Mouse (Mus musculus): Measurements from ENCODE around the gene Hepacam2. TPM values are rescaled to one million over a fixed set of nuclear protein-coding genes. Genes with fewer than 3 reads are reported as not detected.
A peak's percentile ranks its signal among the peaks of the same experiment; 100 is the strongest.

Gene Hepacam2
- polyA plus RNA-seq, 1 experiment from 2014 or later: 0.26 TPM

DNA sequence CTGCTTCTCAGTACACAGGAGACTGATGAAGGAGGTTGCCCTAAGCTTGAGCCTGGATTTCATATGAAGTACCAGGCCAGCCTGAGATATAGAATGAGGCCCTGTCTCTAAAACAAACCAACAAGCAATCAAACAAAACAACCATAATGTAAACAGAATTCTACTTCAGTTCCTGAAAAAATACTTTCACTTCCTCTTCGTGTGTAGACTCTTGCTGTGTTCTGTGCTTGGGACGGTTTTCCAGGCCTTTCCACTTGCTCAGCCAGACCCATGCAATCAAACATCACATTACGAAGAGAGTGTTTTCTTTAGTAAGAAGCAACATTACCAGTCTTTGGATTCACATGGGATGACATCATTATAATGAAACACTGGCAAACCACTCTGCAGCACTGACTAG, 16.4 kb downstream of the Hepacam2 start:
- WGBS: 60% methylated on average over 3 of the region's 3 CpGs
- ATAC-seq (ENCODE audit: low read depth): no peak
- Histone ChIP-seq H3K4me2 (ENCODE audit: low read depth, low read length) (no peak overlapping the region), H3K9ac (ENCODE audit: low read length) (no peak overlapping the region), H3K27me3 (ENCODE audit: control insufficient read depth, insufficient read depth, low read depth, low read length) (no peaks in the 10 kb centered on the region), H3K4me1 (replicated peaks; ENCODE audit: control insufficient read depth, insufficient read depth, low read length) (no peaks in the 10 kb centered on the region), H3K9me3 (ENCODE audit: control insufficient read depth, low read length) (no peaks in the 10 kb centered on the region), H3K27ac (ENCODE audit: low read length) (no peak overlapping the region), H3K4me3 (ENCODE audit: low read length) (no peak overlapping the region), H3K36me3 (ENCODE audit: control insufficient read depth, insufficient read depth, low read length) (no peaks in the 10 kb centered on the region)

GRCm38 (mm10) chr6:3479853-3480252, 18.2 kb downstream of the Hepacam2 start:
- no peak overlapping the region for H3K4me3 ChIP-seq (ENCODE audit: low read length)
- H3K4me2 ChIP-seq (ENCODE audit: low read depth, low read length): no peak overlapping the region
- no peak overlapping the region for H3K9ac ChIP-seq (ENCODE audit: low read length)
- 59% methylated on average over 5 of the region's 5 CpGs for WGBS
- H3K9me3 ChIP-seq (ENCODE audit: control insufficient read depth, low read length): no peaks in the 10 kb centered on the region
- no peak for ATAC-seq (ENCODE audit: low read depth)
- no peaks in the 10 kb centered on the region for H3K27me3 ChIP-seq (ENCODE audit: control insufficient read depth, insufficient read depth, low read depth, low read length)
- H3K36me3 ChIP-seq (ENCODE audit: control insufficient read depth, insufficient read depth, low read length): no peaks in the 10 kb centered on the region
- H3K4me1 ChIP-seq (replicated peaks; ENCODE audit: control insufficient read depth, insufficient read depth, low read length): no peaks in the 10 kb centered on the region
- no peak overlapping the region for H3K27ac ChIP-seq (ENCODE audit: low read length)

DNA sequence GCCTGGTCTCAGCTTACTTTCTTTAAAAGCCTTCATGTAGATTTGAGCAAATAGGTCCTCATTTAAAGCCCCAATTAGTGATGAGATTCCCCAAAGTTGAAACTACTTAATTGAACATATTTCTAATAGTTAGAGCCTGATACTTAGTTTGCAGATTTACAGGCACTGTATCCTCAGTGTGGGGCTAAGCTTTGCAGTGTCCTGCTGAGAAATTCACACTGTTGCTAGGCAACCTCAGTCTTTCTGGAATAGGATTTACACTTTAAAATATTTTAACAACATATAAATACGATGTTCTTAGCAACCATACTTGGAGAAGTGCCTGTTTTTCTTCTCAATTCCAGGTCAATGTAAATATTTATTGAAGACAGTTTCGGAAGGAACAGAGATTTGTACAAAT, 21.8 kb downstream of the Hepacam2 start:
- Histone ChIP-seq H3K9me3 (ENCODE audit: control insufficient read depth, low read length) (no peaks in the 10 kb centered on the region), H3K27me3 (ENCODE audit: control insufficient read depth, insufficient read depth, low read depth, low read length) (no peaks in the 10 kb centered on the region), H3K4me3 (ENCODE audit: low read length) (no peak overlapping the region), H3K4me1 (replicated peaks; ENCODE audit: control insufficient read depth, insufficient read depth, low read length) (no peaks in the 10 kb centered on the region), H3K27ac (ENCODE audit: low read length) (no peak overlapping the region), H3K9ac (ENCODE audit: low read length) (no peak overlapping the region), H3K4me2 (ENCODE audit: low read depth, low read length) (no peak overlapping the region), H3K36me3 (ENCODE audit: control insufficient read depth, insufficient read depth, low read length) (no peaks in the 10 kb centered on the region)
- WGBS: 19% methylated on average over 2 of the region's 2 CpGs
- ATAC-seq (ENCODE audit: low read depth): no peak

- Histone ChIP-seq H3K4me3 (ENCODE audit: low read length) (no peak overlapping the region), H3K9me3 (ENCODE audit: control insufficient read depth, low read length) (no peaks in the 10 kb centered on the region), H3K36me3 (ENCODE audit: control insufficient read depth, insufficient read depth, low read length) (no peaks in the 10 kb centered on the region), H3K27me3 (ENCODE audit: control insufficient read depth, insufficient read depth, low read depth, low read length) (no peaks in the 10 kb centered on the region), H3K27ac (ENCODE audit: low read length) (no peak overlapping the region), H3K9ac (ENCODE audit: low read length) (no peak overlapping the region), H3K4me2 (ENCODE audit: low read depth, low read length) (no peak overlapping the region), H3K4me1 (replicated peaks; ENCODE audit: control insufficient read depth, insufficient read depth, low read length) (no peaks in the 10 kb centered on the region)
- ATAC-seq (ENCODE audit: low read depth): no peak
- 53% methylated on average over 2 of the region's 2 CpGs for whole genome bisulfite sequencing
Measured at GRCm38 (mm10) chr6:3470706-3471105, 27.4 kb downstream of the Hepacam2 start.

DNA sequence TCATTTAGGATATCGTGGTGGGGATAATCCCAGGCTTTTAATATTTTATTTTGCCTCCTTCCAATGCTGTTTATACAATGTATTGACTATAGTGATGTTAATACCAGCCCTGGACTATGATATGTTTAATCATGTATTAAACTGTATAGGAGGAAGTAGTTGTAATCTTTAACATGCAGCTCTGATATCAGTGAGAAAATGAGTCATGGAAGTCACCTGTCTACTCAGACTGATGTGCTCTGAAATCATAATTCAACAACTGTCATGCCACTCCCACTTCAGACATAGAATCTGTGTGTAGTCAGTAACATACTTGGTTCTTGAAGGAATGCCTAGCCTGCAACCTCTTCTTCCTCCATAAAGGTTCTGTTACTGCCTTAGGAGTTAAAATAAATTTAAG, 29.5 kb downstream of the Hepacam2 start:
- Histone ChIP-seq H3K27ac (ENCODE audit: low read length) (no peak overlapping the region), H3K9ac (ENCODE audit: low read length) (no peak overlapping the region), H3K27me3 (ENCODE audit: control insufficient read depth, insufficient read depth, low read depth, low read length) (no peaks in the 10 kb centered on the region), H3K4me1 (replicated peaks; ENCODE audit: control insufficient read depth, insufficient read depth, low read length) (no peaks in the 10 kb centered on the region), H3K4me2 (ENCODE audit: low read depth, low read length) (no peak overlapping the region), H3K9me3 (ENCODE audit: control insufficient read depth, low read length) (no peaks in the 10 kb centered on the region), H3K4me3 (ENCODE audit: low read length) (no peak overlapping the region), H3K36me3 (ENCODE audit: control insufficient read depth, insufficient read depth, low read length) (no peaks in the 10 kb centered on the region)
- ATAC-seq (ENCODE audit: low read depth): no peak
- 39% methylated on average over 1 of the region's 1 CpGs for WGBS

- WGBS: 68% methylated on average over 2 of the region's 2 CpGs
Measured at GRCm38 (mm10) chr6:3463594-3463993, 34.5 kb downstream of the Hepacam2 start.

GRCm38 (mm10) chr6:3463026-3463425, 35.1 kb downstream of the Hepacam2 start:
- 64% methylated on average over 6 of the region's 6 CpGs for WGBS
- no peak for ATAC-seq (ENCODE audit: low read depth)
- Histone ChIP-seq H3K9ac (ENCODE audit: low read length) (no peak overlapping the region), H3K4me3 (ENCODE audit: low read length) (no peak overlapping the region), H3K4me2 (ENCODE audit: low read depth, low read length) (no peak overlapping the region), H3K27me3 (ENCODE audit: control insufficient read depth, insufficient read depth, low read depth, low read length) (no peaks in the 10 kb centered on the region), H3K9me3 (ENCODE audit: control insufficient read depth, low read length) (no peaks in the 10 kb centered on the region), H3K27ac (ENCODE audit: low read length) (no peak overlapping the region), H3K4me1 (replicated peaks; ENCODE audit: control insufficient read depth, insufficient read depth, low read length) (no peaks in the 10 kb centered on the region), H3K36me3 (ENCODE audit: control insufficient read depth, insufficient read depth, low read length) (no peaks in the 10 kb centered on the region)

More at GRCm38 (mm10) chr6:3463594-3463993, 34.5 kb downstream of the Hepacam2 start:
- no peaks in the 10 kb centered on the region for H3K4me1 ChIP-seq (replicated peaks; ENCODE audit: control insufficient read depth, insufficient read depth, low read length)
- no peaks in the 10 kb centered on the region for H3K9me3 ChIP-seq (ENCODE audit: control insufficient read depth, low read length)
- no peak overlapping the region for H3K4me3 ChIP-seq (ENCODE audit: low read length)
- no peaks in the 10 kb centered on the region for H3K36me3 ChIP-seq (ENCODE audit: control insufficient read depth, insufficient read depth, low read length)
- no peaks in the 10 kb centered on the region for H3K27me3 ChIP-seq (ENCODE audit: control insufficient read depth, insufficient read depth, low read depth, low read length)
- H3K9ac ChIP-seq (ENCODE audit: low read length): no peak overlapping the region
- H3K27ac ChIP-seq (ENCODE audit: low read length): no peak overlapping the region
- ATAC-seq (ENCODE audit: low read depth): no peak
- H3K4me2 ChIP-seq (ENCODE audit: low read depth, low read length): no peak overlapping the region

- Histone ChIP-seq H3K4me1 (replicated peaks; ENCODE audit: control insufficient read depth, insufficient read depth, low read length) (no peaks in the 10 kb centered on the region), H3K4me2 (ENCODE audit: low read depth, low read length) (no peak overlapping the region), H3K9me3 (ENCODE audit: control insufficient read depth, low read length) (no peaks in the 10 kb centered on the region), H3K27me3 (ENCODE audit: control insufficient read depth, insufficient read depth, low read depth, low read length) (no peaks in the 10 kb centered on the region), H3K36me3 (ENCODE audit: control insufficient read depth, insufficient read depth, low read length) (no peaks in the 10 kb centered on the region), H3K4me3 (ENCODE audit: low read length) (no peak overlapping the region), H3K27ac (ENCODE audit: low read length) (no peak overlapping the region), H3K9ac (ENCODE audit: low read length) (no peak overlapping the region)
- 64% methylated on average over 11 of the region's 11 CpGs for WGBS
- ATAC-seq (ENCODE audit: low read depth): no peak
Measured at GRCm38 (mm10) chr6:3455944-3456536, 42.1 kb downstream of the Hepacam2 start.

- Histone ChIP-seq H3K4me3 (ENCODE audit: low read length) (no peak overlapping the region), H3K36me3 (ENCODE audit: control insufficient read depth, insufficient read depth, low read length) (no peaks in the 10 kb centered on the region), H3K9ac (ENCODE audit: low read length) (no peak overlapping the region), H3K9me3 (ENCODE audit: control insufficient read depth, low read length) (no peaks in the 10 kb centered on the region), H3K27me3 (ENCODE audit: control insufficient read depth, insufficient read depth, low read depth, low read length) (no peaks in the 10 kb centered on the region), H3K4me1 (replicated peaks; ENCODE audit: control insufficient read depth, insufficient read depth, low read length) (no peaks in the 10 kb centered on the region), H3K27ac (ENCODE audit: low read length) (no peak overlapping the region), H3K4me2 (ENCODE audit: low read depth, low read length) (no peak overlapping the region)
- no peak for ATAC-seq (ENCODE audit: low read depth)
- 29% methylated on average over 5 of the region's 5 CpGs for WGBS
Measured at GRCm38 (mm10) chr6:3454421-3454820, 43.7 kb downstream of the Hepacam2 start.

DNA sequence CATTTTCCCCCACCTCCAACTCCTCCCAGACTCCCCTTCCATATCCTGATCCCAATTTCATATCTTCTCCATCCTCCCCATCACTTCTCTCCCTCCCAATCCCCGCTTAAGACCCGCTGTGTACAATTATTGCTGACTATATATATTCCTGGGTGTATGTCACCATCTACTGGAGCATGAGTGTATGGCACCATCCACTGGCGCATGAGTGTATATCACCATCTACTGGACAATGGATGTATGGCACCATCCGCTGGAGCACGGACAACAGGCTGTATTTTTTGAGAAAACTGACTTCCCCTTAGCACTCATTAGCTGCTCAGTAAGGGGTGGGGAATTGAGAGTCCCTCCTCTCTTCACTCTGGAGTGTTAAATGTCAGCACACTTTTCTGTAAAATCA, 50.7 kb downstream of the Hepacam2 start:
- Histone ChIP-seq H3K4me3 (ENCODE audit: low read length) (no peak overlapping the region), H3K9me3 (ENCODE audit: control insufficient read depth, low read length) (no peaks in the 10 kb centered on the region), H3K27me3 (ENCODE audit: control insufficient read depth, insufficient read depth, low read depth, low read length) (no peaks in the 10 kb centered on the region), H3K27ac (ENCODE audit: low read length) (no peak overlapping the region), H3K36me3 (ENCODE audit: control insufficient read depth, insufficient read depth, low read length) (no peaks in the 10 kb centered on the region), H3K4me1 (replicated peaks; ENCODE audit: control insufficient read depth, insufficient read depth, low read length) (no peaks in the 10 kb centered on the region), H3K9ac (ENCODE audit: low read length) (no peak overlapping the region), H3K4me2 (ENCODE audit: low read depth, low read length) (no peak overlapping the region)
- ATAC-seq (ENCODE audit: low read depth): peak; percentile 76
- 4% methylated on average over 5 of the region's 5 CpGs for WGBS

All from lung, embryonic 16.5 days (tissue).